Comparison of ENCODE assay signal across 19 mouse cellular contexts in genomic region chr11:98555124-98555700, GRCm38 (mm10). TPM values are rescaled to one million over a fixed set of nuclear protein-coding genes. Genes with fewer than 3 reads are reported as not detected.
DNase-seq lines count a peak whose midpoint lies in the region; ATAC-seq and TF ChIP-seq lines count a peak whose summit lies in the region.
"Had no signal": no experiment of that assay in that cellular context is flagged by ENCODE, and none has a peak within 500 bp of the region (broad histone marks: within the 10 kb centered on the region; RNA-seq: fewer than 3 reads in every experiment).

No protein-coding gene starts in this region.

- H3K4me3 ChIP-seq in layer of hippocampus, adult 2 months, result no peak overlapping the region
- no peak overlapping the region for H3K4me3 ChIP-seq in E14TG2a.4 (replicated peaks; ENCODE audit: low read length)
- H3K4me3 ChIP-seq: embryonic facial prominence, embryonic 15.5 days; forebrain, embryonic 15.5 days; hindbrain, embryonic 10.5 days; kidney, embryonic 15.5 days had no signal

- peak; percentile 61 for DNase-seq in CD4-positive, CD25-positive, alpha-beta regulatory T cell, adult 2 months (ENCODE audit: low read depth, low spot score)
- no peak for DNase-seq in layer of hippocampus, adult 2 months (ENCODE audit: low spot score in 2 of 2)
- DNase-seq in layer of hippocampus, adult 9-11 months, result no peak
- peak; percentile 67 for DNase-seq in induced T-regulatory cell, adult 2 months (ENCODE audit: low read depth)
- no peak for DNase-seq in yolk sac, embryonic 10.5 days (ENCODE audit: low spot score)
- no peak for DNase-seq in frontal cortex, postnatal 25 days (ENCODE audit: low spot score in 2 of 2)
- DNase-seq: cerebellum, postnatal 14 days; lung, postnatal 10 days; right cerebral cortex, postnatal 25 days had no signal

- no peak for ATAC-seq in CD4-positive, CD25-positive, alpha-beta regulatory T cell, adult 4 months
- ATAC-seq: forebrain, embryonic 15.5 days had no signal

- peak; percentile 71 for TF ChIP-seq CTCF in layer of hippocampus, adult 2 months (conservative IDR thresholded peaks at IDR 0.05)
- peak; percentile 22 for TF ChIP-seq CTCF in E14TG2a.4 (conservative IDR thresholded peaks at IDR 0.05; ENCODE audit: low read length)

- H3K27ac ChIP-seq in layer of hippocampus, adult 2 months, result no peak overlapping the region
- H3K27ac ChIP-seq: embryonic facial prominence, embryonic 15.5 days; forebrain, embryonic 15.5 days; hindbrain, embryonic 10.5 days; kidney, embryonic 15.5 days had no signal

- peaks cover 14% of the 10 kb centered on the region for H3K27me3 ChIP-seq in E14TG2a.4 (ENCODE audit: insufficient read depth, low read length)

- H3K9me3 ChIP-seq in E14TG2a.4 (ENCODE audit: low read length), result no peaks in the 10 kb centered on the region
- H3K9me3 ChIP-seq: embryonic facial prominence, embryonic 15.5 days; forebrain, embryonic 15.5 days; hindbrain, embryonic 10.5 days; kidney, embryonic 15.5 days had no signal

- peaks cover 13% of the 10 kb centered on the region for H3K4me1 ChIP-seq in E14TG2a.4 (replicated peaks; ENCODE audit: low read depth, low read length)

- H3K36me3 ChIP-seq in E14TG2a.4 (ENCODE audit: insufficient read depth, low read length), result no peaks in the 10 kb centered on the region
- H3K36me3 ChIP-seq: embryonic facial prominence, embryonic 15.5 days; forebrain, embryonic 15.5 days; hindbrain, embryonic 10.5 days; kidney, embryonic 15.5 days had no signal

RNA-seq across cellular contexts. Expression of gene Zpbp2, which starts 4.3 kb away (rescaled TPM):
- 1 to 10 TPM; 5.0 to 6.0 TPM for polyA plus RNA-seq in CD4-positive, CD25-positive, alpha-beta regulatory T cell, adult 4 months (2017; shearing (Covaris generic))
- not detected for total RNA-seq in layer of hippocampus, adult 2 months (2021)

RNA-seq across cellular contexts. Expression of gene Ikzf3, which starts 9.4 kb away (rescaled TPM):
- polyA plus RNA-seq in CD4-positive, CD25-positive, alpha-beta regulatory T cell, adult 4 months (2017; shearing (Covaris generic)), result 10 to 100 TPM; 77.0 to 98.7 TPM
- total RNA-seq in layer of hippocampus, adult 2 months (2021), result under 1 TPM in 1 of 2 experiments, not detected in 1; 0.20 TPM
- polyA plus RNA-seq: limb, embryonic 11.5 days had no signal

RNA-seq across cellular contexts. Expression of gene Ormdl3, which starts 32.0 kb away (rescaled TPM):
- polyA plus RNA-seq in CD4-positive, CD25-positive, alpha-beta regulatory T cell, adult 4 months (2017; shearing (Covaris generic)), result 10 to 100 TPM; 25.9 to 53.6 TPM
- total RNA-seq in layer of hippocampus, adult 2 months (2021), result 10 to 100 TPM; 51.1 to 55.8 TPM

RNA-seq across cellular contexts. Expression of gene Lrrc3c, which starts 42.9 kb away (rescaled TPM):
- polyA plus RNA-seq in CD4-positive, CD25-positive, alpha-beta regulatory T cell, adult 4 months (2017; shearing (Covaris generic)), result not detected
- not detected for total RNA-seq in layer of hippocampus, adult 2 months (2021)
- total RNA-seq: layer of hippocampus, postnatal 14 days had no signal
- polyA plus RNA-seq: embryonic facial prominence, embryonic 15.5 days; forebrain, embryonic 15.5 days; hindbrain, embryonic 10.5 days; kidney, embryonic 15.5 days; limb, embryonic 11.5 days; stomach, embryonic 16.5 days; urinary bladder, adult 2 months had no signal

Comparison
In these comparisons a context has a peak if more than half of its experiments do, and no peak if none do; other contexts are left out.
1. DNase-seq: peak in CD4-positive, CD25-positive, alpha-beta regulatory T cell, adult 2 months (single experiment) and induced T-regulatory cell, adult 2 months (single experiment); none in layer of hippocampus, adult 2 months (0 of 2), layer of hippocampus, adult 9-11 months (single experiment), yolk sac, embryonic 10.5 days (single experiment) and frontal cortex, postnatal 25 days (0 of 2).